Mouse (Mus musculus): Measurements from ENCODE around the gene Hand1.
"Not testable (repeated sequence)": the region's sequence is repeated elsewhere in the genome, so short reads cannot be mapped to it uniquely, and the experiment has no call there.

The Hand1 gene

GRCm38 (mm10) chr11:57832552-57833201 is at the start of gene Hand1:
Hand1 (minus strand) TSS chr11:57832818.
- no peak for DNase-seq (ENCODE audit: low spot score in 2 of 2)

- no peak for DNase-seq (ENCODE audit: low spot score in 2 of 2)
Observed at GRCm38 (mm10) chr11:57876157-57876556, 43.5 kb upstream of the Hand1 start.

- DNase-seq (ENCODE audit: low spot score in 2 of 2) = no peak
Observed at GRCm38 (mm10) chr11:57873014-57873413, 40.4 kb upstream of the Hand1 start.

GRCm38 (mm10) chr11:57868753-57869460 is 36.3 kb upstream of the Hand1 start:
- peak; percentile 3 to 6 for DNase-seq (ENCODE audit: low spot score in 2 of 2)

- DNase-seq (ENCODE audit: low spot score in 2 of 2) = no peak
Observed at GRCm38 (mm10) chr11:57866466-57866865, 33.8 kb upstream of the Hand1 start.

- DNase-seq (ENCODE audit: low spot score in 2 of 2) = no peak
Observed at GRCm38 (mm10) chr11:57864577-57864976, 32.0 kb upstream of the Hand1 start.

- DNase-seq (ENCODE audit: low spot score in 2 of 2) = no peak
Observed at GRCm38 (mm10) chr11:57862088-57862487, 29.5 kb upstream of the Hand1 start.

GRCm38 (mm10) chr11:57857709-57858108 is 25.1 kb upstream of the Hand1 start:
- no peak for DNase-seq (ENCODE audit: low spot score in 2 of 2)

GRCm38 (mm10) chr11:57853571-57853970 is 21.0 kb upstream of the Hand1 start:
- no peak for DNase-seq (ENCODE audit: low spot score in 2 of 2)

GRCm38 (mm10) chr11:57850931-57851330 is 18.3 kb upstream of the Hand1 start:
- DNase-seq (ENCODE audit: low spot score in 2 of 2) = no peak

GRCm38 (mm10) chr11:57850298-57850697 is 17.7 kb upstream of the Hand1 start:
- no peak for DNase-seq (ENCODE audit: low spot score in 2 of 2)

GRCm38 (mm10) chr11:57847396-57847795 is 14.8 kb upstream of the Hand1 start:
- no peak for DNase-seq (ENCODE audit: low spot score in 2 of 2)

GRCm38 (mm10) chr11:57846421-57847363 is 14.1 kb upstream of the Hand1 start:
- not testable (repeated sequence) for DNase-seq (ENCODE audit: low spot score in 2 of 2)

- DNase-seq (ENCODE audit: low spot score in 2 of 2) = no peak
Observed at GRCm38 (mm10) chr11:57841391-57841790, 8.8 kb upstream of the Hand1 start.

GRCm38 (mm10) chr11:57840986-57841385 is 8.4 kb upstream of the Hand1 start:
- DNase-seq (ENCODE audit: low spot score in 2 of 2) = no peak

GRCm38 (mm10) chr11:57837861-57838680 is 5.5 kb upstream of the Hand1 start:
- no peak for DNase-seq (ENCODE audit: low spot score in 2 of 2)

- DNase-seq (ENCODE audit: low spot score in 2 of 2) = no peak
Observed at GRCm38 (mm10) chr11:57836872-57837680, 4.5 kb upstream of the Hand1 start.

GRCm38 (mm10) chr11:57836401-57836800 is 3.8 kb upstream of the Hand1 start:
- DNase-seq (ENCODE audit: low spot score in 2 of 2) = no peak

GRCm38 (mm10) chr11:57835931-57836330 is 3.3 kb upstream of the Hand1 start:
- no peak for DNase-seq (ENCODE audit: low spot score in 2 of 2)

GRCm38 (mm10) chr11:57835331-57835730 is 2.7 kb upstream of the Hand1 start:
- no peak for DNase-seq (ENCODE audit: low spot score in 2 of 2)

- DNase-seq (ENCODE audit: low spot score in 2 of 2) = no peak
Observed at GRCm38 (mm10) chr11:57834031-57834430, 1.4 kb upstream of the Hand1 start.
